Mouse (Mus musculus): ENCODE results near the gene Tmcc1. TPM values are rescaled to one million over a fixed set of nuclear protein-coding genes. Genes with fewer than 3 reads are reported as not detected.

The Tmcc1 gene
- polyA plus RNA-seq, 1 experiment from 2014 or later, result 9.1 TPM

GRCm38 (mm10) chr6:116133756-116134155 lies 59.5 kb downstream of the Tmcc1 start:
- Histone ChIP-seq H3K9me3 (ENCODE audit: low read length) (no peaks in the 10 kb centered on the region), H3K4me3 (ENCODE audit: low read depth, low read length) (no peak overlapping the region), H3K27me3 (replicated peaks; ENCODE audit: insufficient read depth, low read length) (no peaks in the 10 kb centered on the region), H3K36me3 (ENCODE audit: insufficient read depth, low read length) (peaks cover 4% of the 10 kb centered on the region; the same call in 1 of the 2 replicates), H3K9ac (replicated peaks; ENCODE audit: low read depth) (no peak overlapping the region), H3K4me2 (replicated peaks; ENCODE audit: low read depth, low read length) (no peak overlapping the region), H3K4me1 (ENCODE audit: insufficient read depth, low read depth, low read length) (no peaks in the 10 kb centered on the region), H3K27ac (ENCODE audit: low read length) (no peak overlapping the region)
- 63% methylated on average over 8 of the region's 8 CpGs for WGBS
- ATAC-seq (no peak), DNase-seq (ENCODE audit: low spot score) (no peak)
- TF ChIP-seq EP300 (IDR thresholded peaks at IDR 0.05) (no peak), CTCF (IDR thresholded peaks at IDR 0.05) (no peak)

- Histone ChIP-seq H3K4me1 (ENCODE audit: insufficient read depth, low read depth, low read length) (no peaks in the 10 kb centered on the region), H3K4me3 (ENCODE audit: low read depth, low read length) (no peak overlapping the region), H3K36me3 (ENCODE audit: insufficient read depth, low read length) (peaks cover 4% of the 10 kb centered on the region; the same call in 1 of the 2 replicates), H3K4me2 (replicated peaks; ENCODE audit: low read depth, low read length) (no peak overlapping the region), H3K9ac (replicated peaks; ENCODE audit: low read depth) (no peak overlapping the region), H3K27ac (ENCODE audit: low read length) (no peak overlapping the region), H3K27me3 (replicated peaks; ENCODE audit: insufficient read depth, low read length) (no peaks in the 10 kb centered on the region), H3K9me3 (ENCODE audit: low read length) (no peaks in the 10 kb centered on the region)
- 64% methylated on average over 1 of the region's 1 CpGs for WGBS
- DNase-seq (ENCODE audit: low spot score) (peak; percentile 89), ATAC-seq (no peak; the same call in 1 of the 2 replicates)
- TF ChIP-seq CTCF (IDR thresholded peaks at IDR 0.05), result no peak
- TF ChIP-seq EP300 (IDR thresholded peaks at IDR 0.05), result peak; percentile 42; the same call in 1 of the 2 replicates
Observed at GRCm38 (mm10) chr6:116131771-116132170, 61.5 kb downstream of the Tmcc1 start.

- Histone ChIP-seq H3K27me3 (replicated peaks; ENCODE audit: insufficient read depth, low read length) (no peaks in the 10 kb centered on the region), H3K9me3 (ENCODE audit: low read length) (no peaks in the 10 kb centered on the region), H3K4me2 (replicated peaks; ENCODE audit: low read depth, low read length) (no peak overlapping the region), H3K4me1 (ENCODE audit: insufficient read depth, low read depth, low read length) (no peaks in the 10 kb centered on the region), H3K4me3 (ENCODE audit: low read depth, low read length) (no peak overlapping the region), H3K36me3 (ENCODE audit: insufficient read depth, low read length) (peaks cover 2% of the 10 kb centered on the region; the same call in 1 of the 2 replicates), H3K27ac (ENCODE audit: low read length) (no peak overlapping the region), H3K9ac (replicated peaks; ENCODE audit: low read depth) (no peak overlapping the region)
- DNase-seq (ENCODE audit: low spot score) (peak; percentile 79), ATAC-seq (no peak)
- WGBS, result 4% methylated on average over 1 of the region's 1 CpGs
- TF ChIP-seq EP300 (IDR thresholded peaks at IDR 0.05) (no peak), CTCF (IDR thresholded peaks at IDR 0.05) (peak; percentile 93)
Observed at GRCm38 (mm10) chr6:116128710-116129109, 64.6 kb downstream of the Tmcc1 start.

GRCm38 (mm10) chr6:116127918-116128443 lies 65.3 kb downstream of the Tmcc1 start:
- Histone ChIP-seq H3K4me1 (ENCODE audit: insufficient read depth, low read depth, low read length) (no peaks in the 10 kb centered on the region), H3K4me2 (replicated peaks; ENCODE audit: low read depth, low read length) (no peak overlapping the region), H3K27ac (ENCODE audit: low read length) (no peak overlapping the region), H3K9me3 (ENCODE audit: low read length) (no peaks in the 10 kb centered on the region), H3K9ac (replicated peaks; ENCODE audit: low read depth) (no peak overlapping the region), H3K4me3 (ENCODE audit: low read depth, low read length) (no peak overlapping the region), H3K27me3 (replicated peaks; ENCODE audit: insufficient read depth, low read length) (no peaks in the 10 kb centered on the region), H3K36me3 (ENCODE audit: insufficient read depth, low read length) (no peaks in the 10 kb centered on the region)
- DNase-seq (ENCODE audit: low spot score) (no peak), ATAC-seq (no peak)
- TF ChIP-seq EP300 (IDR thresholded peaks at IDR 0.05) (no peak), CTCF (IDR thresholded peaks at IDR 0.05) (no peak)

- Histone ChIP-seq H3K27me3 (replicated peaks; ENCODE audit: insufficient read depth, low read length) (no peaks in the 10 kb centered on the region), H3K4me3 (ENCODE audit: low read depth, low read length) (no peak overlapping the region), H3K4me2 (replicated peaks; ENCODE audit: low read depth, low read length) (no peak overlapping the region), H3K4me1 (ENCODE audit: insufficient read depth, low read depth, low read length) (no peaks in the 10 kb centered on the region), H3K9me3 (ENCODE audit: low read length) (no peaks in the 10 kb centered on the region), H3K9ac (replicated peaks; ENCODE audit: low read depth) (no peak overlapping the region), H3K27ac (ENCODE audit: low read length) (no peak overlapping the region), H3K36me3 (ENCODE audit: insufficient read depth, low read length) (no peaks in the 10 kb centered on the region)
- ATAC-seq, result no peak
- TF ChIP-seq CTCF (IDR thresholded peaks at IDR 0.05) (no peak), EP300 (IDR thresholded peaks at IDR 0.05) (no peak)
- DNase-seq (ENCODE audit: low spot score), result no peak
Observed at GRCm38 (mm10) chr6:116126577-116126976, 66.7 kb downstream of the Tmcc1 start.

- no peak for DNase-seq (ENCODE audit: low spot score)
- Histone ChIP-seq H3K9me3 (ENCODE audit: low read length) (no peaks in the 10 kb centered on the region), H3K27ac (ENCODE audit: low read length) (no peak overlapping the region), H3K36me3 (ENCODE audit: insufficient read depth, low read length) (no peaks in the 10 kb centered on the region), H3K4me3 (ENCODE audit: low read depth, low read length) (no peak overlapping the region), H3K9ac (replicated peaks; ENCODE audit: low read depth) (no peak overlapping the region), H3K4me2 (replicated peaks; ENCODE audit: low read depth, low read length) (no peak overlapping the region), H3K4me1 (ENCODE audit: insufficient read depth, low read depth, low read length) (no peaks in the 10 kb centered on the region), H3K27me3 (replicated peaks; ENCODE audit: insufficient read depth, low read length) (no peaks in the 10 kb centered on the region)
- no peak for TF ChIP-seq EP300 (IDR thresholded peaks at IDR 0.05)
- TF ChIP-seq CTCF (IDR thresholded peaks at IDR 0.05), result no peak
- ATAC-seq, result no peak
- 71% methylated on average over 1 of the region's 1 CpGs for WGBS
Observed at GRCm38 (mm10) chr6:116122881-116123280, 70.4 kb downstream of the Tmcc1 start.

- 81% methylated on average over 4 of the region's 4 CpGs for WGBS
- no peaks in the 10 kb centered on the region for H3K9me3 ChIP-seq (ENCODE audit: low read length)
- no peaks in the 10 kb centered on the region for H3K4me1 ChIP-seq (ENCODE audit: insufficient read depth, low read depth, low read length)
- no peak overlapping the region for H3K4me3 ChIP-seq (ENCODE audit: low read depth, low read length)
- H3K4me2 ChIP-seq (replicated peaks; ENCODE audit: low read depth, low read length), result no peak overlapping the region
- TF ChIP-seq EP300 (IDR thresholded peaks at IDR 0.05) (no peak), CTCF (IDR thresholded peaks at IDR 0.05) (no peak)
- H3K27ac ChIP-seq (ENCODE audit: low read length), result no peak overlapping the region
- no peak for DNase-seq (ENCODE audit: low spot score)
- no peaks in the 10 kb centered on the region for H3K27me3 ChIP-seq (replicated peaks; ENCODE audit: insufficient read depth, low read length)
- no peak overlapping the region for H3K9ac ChIP-seq (replicated peaks; ENCODE audit: low read depth)
- no peaks in the 10 kb centered on the region for H3K36me3 ChIP-seq (ENCODE audit: insufficient read depth, low read length)
- ATAC-seq, result no peak
Observed at GRCm38 (mm10) chr6:116119669-116120068, 73.6 kb downstream of the Tmcc1 start.

Data from lung, postnatal 0 days (tissue).